Mouse (Mus musculus): ENCODE data around the gene Mogs.
A peak's percentile ranks its signal among the peaks of the same experiment; 100 is the strongest.

Gene Mogs

GRCm38 (mm10) chr6:83098411-83098810, 16.9 kb upstream of the Mogs start:
- no peak for DNase-seq

- peak; percentile 87 for DNase-seq
These were observed 14.0 kb upstream of the Mogs start, which contains the start of the genes Ccdc142 and Gm42688 for GRCm38 (mm10) chr6:83101316-83101687. Gene Ccdc142, plus strand, starts transcription at chr6:83101601. Gene Gm42688, plus strand, starts transcription at chr6:83101617.

GRCm38 (mm10) chr6:83101688-83102556, 13.4 kb upstream of the Mogs start:
- no peak for DNase-seq

- DNase-seq, result no peak
These were observed 12.1 kb upstream of the Mogs start for GRCm38 (mm10) chr6:83103130-83103650.

- no peak for DNase-seq
These were observed 11.1 kb upstream of the Mogs start for GRCm38 (mm10) chr6:83104158-83104557.

GRCm38 (mm10) chr6:83107566-83108400, 7.5 kb upstream of the Mogs start:
- DNase-seq, result peak; percentile 70

- peak; percentile 85 for DNase-seq
These were observed 6.3 kb upstream of the Mogs start, which contains the start of gene Mrpl53 for GRCm38 (mm10) chr6:83108762-83109668. Gene Mrpl53, plus strand, starts transcription at chr6:83109040.

GRCm38 (mm10) chr6:83111510-83112136, 3.7 kb upstream of the Mogs start:
- no peak for DNase-seq

- DNase-seq, result no peak
These were observed 531 bp downstream of the Mogs start for GRCm38 (mm10) chr6:83115682-83116372.

- DNase-seq, result no peak
These were observed 1.3 kb downstream of the Mogs start for GRCm38 (mm10) chr6:83116373-83117164.

GRCm38 (mm10) chr6:83117165-83117438, 1.8 kb downstream of the Mogs start:
- DNase-seq, result no peak

- no peak for DNase-seq
These were observed 2.3 kb downstream of the Mogs start for GRCm38 (mm10) chr6:83117616-83118015.

GRCm38 (mm10) chr6:83118369-83118768, 3.1 kb downstream of the Mogs start:
- DNase-seq, result no peak

GRCm38 (mm10) chr6:83118825-83119733, 3.8 kb downstream of the Mogs start:
- DNase-seq, result no peak

GRCm38 (mm10) chr6:83119734-83120051, 4.4 kb downstream of the Mogs start:
- DNase-seq, result peak; percentile 50

GRCm38 (mm10) chr6:83120930-83121862, 5.9 kb downstream of the Mogs start, which contains the start of gene Wbp1:
Gene Wbp1, minus strand, starts transcription at chr6:83121559.
- DNase-seq, result peak; percentile 93

- DNase-seq, result peak; percentile 34
These were observed 6.8 kb downstream of the Mogs start for GRCm38 (mm10) chr6:83121863-83122710.
